Mouse (Mus musculus): ENCODE measurements around the gene Sh3pxd2a.
A peak's percentile ranks its signal among the peaks of the same experiment; 100 is the strongest.

Sh3pxd2a gene

DNA sequence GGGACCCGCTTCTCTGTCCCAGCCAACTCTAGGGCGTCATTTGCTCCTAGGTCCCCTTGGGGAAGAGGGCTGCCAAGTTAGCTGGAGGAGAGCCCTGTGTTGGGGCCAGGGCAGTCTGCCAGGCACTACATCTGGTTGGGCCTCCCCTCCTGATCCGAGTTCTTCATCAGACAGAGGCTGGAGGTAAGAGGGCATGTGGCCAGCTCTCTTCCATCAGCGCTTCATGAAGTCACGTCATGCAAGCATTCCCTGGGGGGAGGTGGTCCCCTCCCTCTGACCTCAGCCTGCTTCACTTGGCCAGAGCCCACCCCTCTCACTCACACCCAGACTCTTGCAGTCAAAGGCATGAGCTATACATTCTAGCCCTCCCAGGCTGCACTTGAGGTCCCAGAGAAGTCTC is 25.8 kb downstream of the Sh3pxd2a start:
- DNase-seq (ENCODE audit: low spot score in 2 of 2) = peak in 1 of 2 experiments; percentile 38

- no peak for DNase-seq (ENCODE audit: low spot score in 2 of 2)
Observed at GRCm38 (mm10) chr19:47437040-47437439, 27.2 kb downstream of the Sh3pxd2a start.

DNA sequence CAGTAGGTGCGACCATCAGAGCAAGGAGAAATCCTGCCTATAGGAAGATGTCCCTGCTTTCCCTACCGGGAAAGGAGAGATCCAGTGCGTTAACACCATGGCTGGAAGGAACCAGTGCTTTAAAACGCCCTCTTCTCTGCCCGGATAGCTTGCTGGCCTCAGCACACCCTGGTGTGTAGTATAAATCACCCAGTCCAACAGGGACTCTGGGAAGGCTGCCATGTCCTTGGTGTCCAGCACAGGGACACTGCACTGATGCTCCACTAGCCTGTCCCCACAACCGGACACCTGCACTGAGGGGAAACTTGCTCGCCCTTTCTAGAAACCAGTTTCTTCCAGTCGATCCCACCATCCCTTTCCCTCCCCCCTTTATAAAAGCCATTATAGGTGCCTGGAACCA is 28.0 kb downstream of the Sh3pxd2a start:
- DNase-seq (ENCODE audit: low spot score in 2 of 2) = no peak

- no peak for DNase-seq (ENCODE audit: low spot score in 2 of 2)
Observed at GRCm38 (mm10) chr19:47434655-47435054, 29.5 kb downstream of the Sh3pxd2a start.

DNA sequence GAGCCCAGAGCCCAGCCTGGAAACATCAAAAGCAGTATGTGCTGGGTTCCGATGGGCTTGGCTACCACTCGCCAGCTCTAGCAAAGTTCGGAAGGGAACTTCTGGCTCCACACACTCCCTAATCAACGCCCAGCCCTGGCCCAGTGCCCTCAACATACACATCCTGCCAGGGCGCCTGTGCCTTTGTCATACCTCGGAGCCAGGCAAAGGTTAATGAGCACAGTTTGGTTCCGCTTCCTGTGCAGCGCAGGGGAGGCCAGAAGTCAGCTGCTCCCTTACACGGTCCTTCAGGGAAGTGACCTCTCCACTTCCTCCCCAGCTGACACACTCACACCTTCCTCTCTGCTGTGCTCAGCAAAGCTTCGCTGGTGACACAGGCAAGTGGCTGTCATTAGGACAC is 31.9 kb downstream of the Sh3pxd2a start:
- peak in 1 of 2 experiments; percentile 45 for DNase-seq (ENCODE audit: low spot score in 2 of 2)

DNA sequence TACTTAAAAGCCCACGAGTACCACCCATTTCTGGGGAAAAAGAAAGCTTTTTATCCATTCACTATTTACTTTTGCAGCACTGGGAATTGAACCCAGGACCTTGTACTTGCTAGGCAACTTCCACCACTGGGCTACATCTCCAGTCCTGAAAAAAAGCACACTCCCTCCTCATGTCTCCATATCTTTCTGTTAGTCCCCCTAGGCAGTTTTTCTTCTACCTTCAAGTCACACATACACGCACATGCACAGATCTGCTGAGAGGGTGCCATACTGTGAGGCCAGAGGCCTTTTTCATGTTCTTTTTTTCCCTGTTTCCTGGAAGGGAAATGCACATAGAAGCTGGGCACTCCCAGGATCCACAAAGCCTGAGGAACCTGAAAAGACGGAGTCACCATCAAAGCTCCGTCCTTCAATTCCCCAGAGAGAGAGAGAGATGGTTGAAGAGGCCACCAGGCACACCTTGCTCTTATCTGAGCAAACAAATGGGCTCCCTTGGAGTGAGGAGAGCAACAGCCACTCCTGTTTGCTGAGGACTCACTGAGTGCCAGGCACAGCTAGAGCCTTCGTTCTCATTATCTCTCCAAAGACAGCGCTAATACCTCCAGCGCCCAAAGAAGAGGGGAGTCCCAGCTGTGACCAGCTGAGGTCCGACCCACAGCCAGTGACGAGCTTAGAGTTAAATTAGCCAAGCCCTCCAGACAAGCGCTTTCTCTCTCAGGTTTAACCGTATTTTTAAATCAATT is 32.8 kb downstream of the Sh3pxd2a start:
- no peak for DNase-seq (ENCODE audit: low spot score in 2 of 2)

- no peak for DNase-seq (ENCODE audit: low spot score in 2 of 2)
Observed at GRCm38 (mm10) chr19:47430160-47430559, 34.0 kb downstream of the Sh3pxd2a start.

- no peak for DNase-seq (ENCODE audit: low spot score in 2 of 2)
Observed at GRCm38 (mm10) chr19:47429245-47429644, 35.0 kb downstream of the Sh3pxd2a start.

GRCm38 (mm10) chr19:47428794-47429193 is 35.4 kb downstream of the Sh3pxd2a start:
- no peak for DNase-seq (ENCODE audit: low spot score in 2 of 2)

DNA sequence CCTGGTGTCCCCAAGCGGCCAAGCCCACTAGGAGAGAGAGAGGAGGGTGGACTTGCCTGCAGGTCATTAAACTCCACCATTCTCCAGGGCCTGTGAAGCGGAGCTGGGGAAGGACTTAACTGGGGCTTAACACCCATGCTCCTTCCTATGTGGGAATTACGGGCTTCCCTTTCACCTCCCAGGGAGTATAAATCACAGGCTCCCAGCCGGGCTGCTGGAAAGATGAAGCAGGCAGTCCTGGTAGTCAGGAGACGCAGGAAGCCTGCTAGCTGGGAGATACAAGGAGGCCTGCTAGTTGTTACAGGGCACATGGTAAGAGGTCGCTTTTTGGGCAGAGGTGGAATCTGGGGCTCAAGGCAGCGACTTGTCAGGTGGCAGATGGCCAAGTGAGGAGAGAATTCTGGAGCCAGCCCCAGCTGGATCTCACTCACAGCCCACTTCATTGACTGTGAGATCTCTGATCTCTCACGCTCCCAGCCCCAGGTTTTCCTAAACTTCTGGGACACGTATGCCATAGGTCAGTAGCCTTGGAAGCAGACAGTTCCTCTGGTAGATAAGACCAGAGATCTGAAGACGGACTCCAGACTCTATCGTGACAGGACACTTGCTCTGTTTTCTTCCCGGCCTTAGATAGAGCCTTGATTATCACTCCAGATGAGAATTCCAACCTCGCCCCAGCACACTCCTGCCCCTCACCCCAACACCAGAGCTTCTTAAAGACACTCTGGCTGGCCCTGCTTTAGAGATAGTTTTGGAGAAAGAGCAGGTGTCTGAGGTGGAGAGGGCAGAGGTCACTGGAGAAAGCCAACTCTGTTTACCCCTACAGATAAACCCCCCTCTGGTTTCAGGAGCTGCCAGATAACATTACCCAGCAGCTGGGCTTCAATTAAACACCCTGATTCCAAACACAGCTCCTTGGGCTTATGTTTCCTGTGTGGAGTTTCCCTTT is 36.1 kb downstream of the Sh3pxd2a start:
- no peak for DNase-seq (ENCODE audit: low spot score in 2 of 2)

DNA sequence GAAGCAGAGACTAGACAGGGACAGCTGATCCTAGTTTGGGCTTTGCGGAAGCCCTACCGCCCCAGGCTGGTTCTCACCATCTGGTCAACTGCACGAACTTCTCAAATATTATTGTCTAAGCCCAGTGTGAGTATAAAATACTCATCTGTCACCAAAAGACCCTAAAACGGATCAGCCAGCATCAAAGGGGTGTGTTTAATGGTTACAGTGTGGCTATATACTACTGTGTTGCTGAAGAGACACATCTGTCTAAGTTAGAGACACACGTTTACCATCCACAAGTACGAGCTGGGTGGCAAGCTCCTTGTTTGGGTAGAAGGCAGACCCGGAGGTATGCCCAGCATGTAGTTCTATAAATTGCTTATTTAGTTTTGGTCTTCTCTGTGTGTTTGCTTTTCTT is 40.6 kb downstream of the Sh3pxd2a start:
- DNase-seq (ENCODE audit: low spot score in 2 of 2) = no peak

GRCm38 (mm10) chr19:47421128-47421898 is 42.9 kb downstream of the Sh3pxd2a start:
- no peak for DNase-seq (ENCODE audit: low spot score in 2 of 2)

DNA sequence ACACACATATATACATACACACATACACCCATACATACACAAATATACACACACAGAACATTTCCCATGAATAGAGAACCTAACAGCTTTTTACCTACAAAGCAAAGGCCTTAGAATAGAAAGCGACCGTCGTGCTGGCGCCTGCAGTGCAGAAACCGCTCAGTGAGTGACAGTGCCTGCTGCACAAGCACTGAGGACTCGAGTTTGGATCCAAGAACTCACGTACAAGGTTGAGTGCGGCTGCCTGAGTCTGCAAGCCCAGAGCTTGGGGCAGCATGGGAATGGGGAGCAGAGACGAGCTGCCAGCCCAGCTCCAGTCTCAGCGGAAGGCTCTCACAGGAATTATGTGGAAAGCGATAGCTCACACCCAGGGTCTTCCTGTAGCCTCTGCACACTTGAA is 43.7 kb downstream of the Sh3pxd2a start:
- DNase-seq (ENCODE audit: low spot score in 2 of 2) = no peak

DNA sequence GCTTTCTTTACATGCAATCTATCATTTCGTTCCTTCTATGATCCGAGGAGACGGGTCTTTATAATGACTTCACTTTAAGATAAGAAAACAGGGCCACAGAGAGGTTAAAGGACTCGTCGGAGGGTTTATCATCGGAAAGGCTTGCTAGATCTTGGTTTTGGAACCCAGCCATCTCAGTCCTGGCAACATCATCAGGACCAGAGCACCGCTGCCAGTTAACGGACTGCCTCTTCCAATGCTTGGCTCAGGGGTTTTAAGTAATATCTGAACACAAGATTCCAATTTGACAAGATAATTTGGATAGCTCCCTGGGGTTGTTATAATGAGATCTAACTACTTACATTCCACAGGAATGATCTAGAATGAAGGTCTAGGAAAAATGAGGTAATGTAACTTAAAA is 45.0 kb downstream of the Sh3pxd2a start:
- no peak for DNase-seq (ENCODE audit: low spot score in 2 of 2)

DNA sequence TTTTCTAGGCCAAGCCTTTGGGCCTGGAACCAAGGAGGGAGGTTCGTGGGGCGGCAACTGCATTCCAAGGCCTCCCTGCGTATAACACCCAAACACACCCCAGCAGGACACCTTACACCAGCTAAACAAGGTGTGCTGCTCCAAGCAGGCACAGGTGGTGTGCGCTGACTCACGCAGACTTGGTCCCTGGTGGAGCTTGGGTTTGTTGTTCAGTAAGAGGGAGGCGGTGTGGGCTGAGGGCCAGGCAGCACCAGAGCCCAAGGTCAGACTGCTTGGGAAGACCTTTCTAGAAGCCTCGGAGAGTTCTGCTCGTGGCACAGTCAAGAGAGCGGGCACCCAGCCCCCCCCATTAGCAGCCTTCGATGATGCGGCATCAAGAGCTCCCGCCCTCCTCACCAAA is 48.0 kb downstream of the Sh3pxd2a start:
- DNase-seq (ENCODE audit: low spot score in 2 of 2) = no peak

GRCm38 (mm10) chr19:47414142-47414905 is 49.9 kb downstream of the Sh3pxd2a start:
- DNase-seq (ENCODE audit: low spot score in 2 of 2) = peak in 1 of 2 experiments; percentile 28

DNA sequence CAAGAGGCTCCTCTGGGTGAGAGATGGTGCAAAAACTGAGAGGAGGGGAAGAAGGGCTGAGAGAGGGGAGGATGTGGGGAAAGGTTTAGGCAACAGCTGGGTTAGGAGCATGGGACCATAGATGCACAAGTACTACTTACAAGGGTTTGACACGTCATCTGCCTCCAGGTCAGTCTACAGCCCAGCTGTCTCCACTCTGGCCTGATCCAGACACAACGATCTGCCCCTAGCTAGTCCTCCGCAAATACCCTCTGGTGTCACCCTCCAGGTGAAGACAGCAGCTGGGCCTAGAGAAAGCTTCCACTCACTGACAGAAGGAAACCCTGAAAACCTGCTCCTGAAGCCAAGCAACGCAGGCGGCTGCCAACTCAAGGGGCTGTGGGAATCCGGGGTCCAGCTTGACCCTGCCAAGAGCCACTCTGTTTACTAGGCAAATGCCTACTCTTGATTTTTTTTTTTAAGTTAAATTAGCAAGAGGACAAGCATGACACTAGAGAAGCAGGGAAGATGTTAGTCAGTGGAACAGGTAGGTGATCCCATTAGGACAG is 50.7 kb downstream of the Sh3pxd2a start:
- no peak for DNase-seq (ENCODE audit: low spot score in 2 of 2)

DNA sequence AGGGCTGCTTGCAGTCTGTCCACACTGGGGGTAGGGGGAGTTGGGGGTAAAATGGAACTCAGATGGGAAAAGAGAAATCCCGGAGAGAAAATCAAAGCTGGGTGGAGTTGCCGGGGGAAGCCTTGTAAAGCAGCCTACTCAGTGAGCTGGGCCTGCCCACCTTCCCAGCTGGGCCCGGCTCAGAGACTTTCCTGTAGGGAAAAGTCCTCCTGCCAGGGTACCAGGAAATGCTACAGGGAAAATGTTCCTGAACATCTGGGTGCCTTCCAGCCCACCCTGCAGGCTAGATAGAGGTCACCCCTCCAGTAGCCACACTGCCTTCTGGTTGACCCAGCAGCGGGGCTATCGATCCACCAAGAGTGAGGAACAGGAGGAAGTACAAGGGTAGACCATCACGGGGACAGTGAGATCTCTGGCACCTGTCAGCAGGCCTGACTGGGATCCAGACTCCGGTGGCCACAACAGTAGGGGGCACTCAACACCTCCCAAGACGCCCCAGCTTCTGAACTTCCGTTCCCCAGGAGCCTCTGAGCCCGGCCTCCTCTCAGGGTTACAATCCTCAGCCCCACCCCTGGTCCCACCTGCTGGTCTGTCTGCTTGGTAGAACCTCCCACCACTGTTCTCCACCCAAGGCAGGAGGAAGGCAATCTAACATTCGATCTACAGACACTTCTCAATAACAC is 51.5 kb downstream of the Sh3pxd2a start:
- no peak for DNase-seq (ENCODE audit: low spot score in 2 of 2)

- no peak for DNase-seq (ENCODE audit: low spot score in 2 of 2)
Observed at GRCm38 (mm10) chr19:47410301-47410700, 53.9 kb downstream of the Sh3pxd2a start.

- no peak for DNase-seq (ENCODE audit: low spot score in 2 of 2)
Observed at GRCm38 (mm10) chr19:47409142-47409541, 55.1 kb downstream of the Sh3pxd2a start.
